Comparison of ENCODE assay signal across 11 mouse cellular contexts in the genomic region with DNA sequence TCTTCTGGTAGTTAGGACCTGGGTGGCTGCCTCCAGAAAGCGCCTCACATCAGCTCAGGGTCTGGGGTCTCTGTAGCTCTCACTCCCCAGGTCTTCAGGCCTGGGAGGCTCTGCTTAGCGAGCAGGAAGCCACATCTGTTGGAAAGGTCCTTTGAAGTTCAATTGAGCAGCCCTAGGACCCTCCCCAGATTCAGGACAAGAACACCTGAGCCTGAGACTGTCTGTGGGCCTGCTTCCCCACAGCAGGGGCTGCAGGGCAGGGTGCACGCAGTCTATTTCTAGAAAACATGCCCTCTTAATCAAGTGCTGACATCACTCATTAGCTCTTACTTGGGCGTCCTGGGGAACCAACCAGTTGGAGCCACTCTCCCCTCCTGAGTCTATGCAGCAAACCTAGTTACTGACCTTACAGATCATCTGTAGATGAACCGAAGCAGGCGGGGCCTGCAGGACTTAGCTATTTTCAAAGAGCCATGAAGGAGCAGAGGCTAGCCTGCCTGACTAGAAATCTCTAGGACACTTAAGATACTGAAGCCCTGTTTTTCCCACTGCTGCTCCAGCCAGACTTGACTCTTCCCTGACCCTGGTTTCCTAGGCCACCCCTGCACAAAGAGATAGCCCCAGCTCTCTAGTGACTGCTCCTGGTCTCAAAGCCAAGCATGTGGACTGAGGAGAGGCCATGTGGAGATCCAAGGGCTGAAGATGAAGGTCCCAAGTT. TPM values are rescaled to one million over a fixed set of nuclear protein-coding genes. Genes with fewer than 3 reads are reported as not detected.
DNase-seq lines count a peak whose midpoint lies in the region; ATAC-seq lines count a peak whose summit lies in the region.
"Had no signal": no experiment of that assay in that cellular context is flagged by ENCODE, and none has a peak within 500 bp of the region (broad histone marks: within the 10 kb centered on the region; RNA-seq: fewer than 3 reads in every experiment).

No protein-coding gene starts in this region.

- no peaks in the 10 kb centered on the region for H3K36me3 ChIP-seq in limb, embryonic 10.5 days
- H3K36me3 ChIP-seq: embryonic facial prominence, embryonic 15.5 days; neural tube, embryonic 12.5 days had no signal

- H3K27ac ChIP-seq in limb, embryonic 10.5 days, result peak overlapping the region; percentile 61
- H3K27ac ChIP-seq: embryonic facial prominence, embryonic 15.5 days; neural tube, embryonic 12.5 days had no signal

- peaks cover 64% of the 10 kb centered on the region for H3K4me1 ChIP-seq in limb, embryonic 10.5 days

- H3K4me3 ChIP-seq in limb, embryonic 10.5 days, result no peak overlapping the region
- H3K4me3 ChIP-seq: embryonic facial prominence, embryonic 15.5 days; neural tube, embryonic 12.5 days had no signal

- H3K9me3 ChIP-seq in limb, embryonic 10.5 days (replicated peaks), result no peaks in the 10 kb centered on the region
- H3K9me3 ChIP-seq: embryonic facial prominence, embryonic 15.5 days; neural tube, embryonic 12.5 days had no signal

- ATAC-seq in megakaryocyte progenitor cell, adult 5-6 weeks (replicated peaks; ENCODE audit: poor library complexity), result no peak

- WGBS in limb, embryonic 10.5 days, result 45% methylated on average over 6 of the region's 6 CpGs

- peaks cover 49% of the 10 kb centered on the region for H3K27me3 ChIP-seq in limb, embryonic 10.5 days (ENCODE audit: low read depth, poor library complexity, severe bottlenecking)

- DNase-seq in gastrocnemius, postnatal 10 days, result peak; percentile 2
- DNase-seq in gastrocnemius, postnatal 25 days, result no peak
- DNase-seq in right cerebral cortex, postnatal 25 days, result peak; percentile 0
- DNase-seq in right cerebral cortex, postnatal 4 days, result no peak
- no peak for DNase-seq in limb, embryonic 10.5 days (ENCODE audit: low spot score)
- peak; percentile 22 for DNase-seq in thymus, postnatal 14 days
- DNase-seq in neural tube, embryonic 10.5 days (ENCODE audit: extremely low spot score, low spot score), result no peak
- DNase-seq: cerebellum, adult 11-12 months had no signal

RNA-seq across cellular contexts. Expression of a gene that starts 29.8 kb away (rescaled TPM):
- total RNA-seq in gastrocnemius, postnatal 10 days (2021), result 10 to 100 TPM; 26.2 to 32.6 TPM
- total RNA-seq in gastrocnemius, postnatal 25 days (2021), result 10 to 100 TPM; 10.1 to 14.9 TPM
- 13.4 and 14.2 TPM in 2 replicates for polyA plus RNA-seq in limb, embryonic 10.5 days (2016; fragmentation: Nextera tagmentation; extraction: Ambion mirVana)
- total RNA-seq in megakaryocyte progenitor cell, adult 5-6 weeks (2015), result 269 and 286 TPM in 2 replicates
- 98.9 and 112 TPM in 2 replicates for total RNA-seq in megakaryocyte progenitor cell, adult 5-6 weeks (2017)

Comparison
In these comparisons a context has a peak if more than half of its experiments do, and no peak if none do; other contexts are left out.
1. DNase-seq: peak in gastrocnemius, postnatal 10 days (single experiment), right cerebral cortex, postnatal 25 days (single experiment) and thymus, postnatal 14 days (single experiment); none in gastrocnemius, postnatal 25 days (single experiment), right cerebral cortex, postnatal 4 days (single experiment), limb, embryonic 10.5 days (single experiment) and neural tube, embryonic 10.5 days (single experiment).